ENCODE assay signal across 24 mouse cellular contexts in genomic region chr10:58802391-58802790, GRCm38 (mm10). TPM values are rescaled to one million over a fixed set of nuclear protein-coding genes. Genes with fewer than 3 reads are reported as not detected.
"Had no signal": no experiment of that assay in that cellular context is flagged by ENCODE, and none has a peak within 500 bp of the region (broad histone marks: within the 10 kb centered on the region; RNA-seq: fewer than 3 reads in every experiment).

No protein-coding gene starts in this region.

- H3K4me2 ChIP-seq: heart, embryonic 11.5 days; heart, embryonic 13.5 days; heart, embryonic 15.5 days; hindbrain, embryonic 13.5 days; hindbrain, embryonic 15.5 days; kidney, embryonic 15.5 days; limb, embryonic 12.5 days; liver, embryonic 11.5 days; liver, embryonic 13.5 days had no signal

- H3K4me1 ChIP-seq: hindbrain, embryonic 13.5 days; kidney, embryonic 15.5 days; limb, embryonic 10.5 days; limb, embryonic 12.5 days; liver, embryonic 13.5 days had no signal

- ATAC-seq: hindbrain, postnatal 0 days; intestine, embryonic 16.5 days had no signal

- H3K36me3 ChIP-seq: heart, embryonic 13.5 days; heart, embryonic 15.5 days; hindbrain, embryonic 13.5 days; hindbrain, embryonic 15.5 days; kidney, embryonic 15.5 days; limb, embryonic 10.5 days; limb, embryonic 12.5 days; liver, embryonic 13.5 days had no signal

- H3K4me3 ChIP-seq: heart, adult 2 months; heart, embryonic 13.5 days; heart, embryonic 15.5 days; hindbrain, embryonic 13.5 days; hindbrain, embryonic 15.5 days; kidney, embryonic 15.5 days; limb, embryonic 10.5 days; limb, embryonic 12.5 days; liver, embryonic 13.5 days had no signal

- H3K9ac ChIP-seq: heart, embryonic 13.5 days; heart, embryonic 15.5 days; hindbrain, embryonic 13.5 days; hindbrain, embryonic 15.5 days; kidney, embryonic 15.5 days; limb, embryonic 12.5 days; liver, embryonic 13.5 days had no signal

- H3K27me3 ChIP-seq: heart, embryonic 15.5 days; hindbrain, embryonic 15.5 days; kidney, embryonic 15.5 days; liver, embryonic 13.5 days had no signal

- H3K27ac ChIP-seq: heart, adult 2 months; heart, embryonic 13.5 days; heart, embryonic 15.5 days; hindbrain, embryonic 13.5 days; hindbrain, embryonic 15.5 days; hindbrain, postnatal 0 days; kidney, embryonic 15.5 days; kidney, postnatal 0 days; limb, embryonic 10.5 days; limb, embryonic 12.5 days; liver, embryonic 13.5 days had no signal

- DNase-seq: gastrocnemius, postnatal 14 days; gastrocnemius, postnatal 36 days; heart, adult 2 months; heart, postnatal 14 days; heart, postnatal 36 days; kidney, adult 11 months; kidney, adult 2 months; kidney, adult 9 months; kidney, postnatal 14 days; kidney, postnatal 36 days; liver; liver, embryonic 13.5 days had no signal

- H3K9me3 ChIP-seq: heart, embryonic 13.5 days; heart, embryonic 15.5 days; hindbrain, embryonic 13.5 days; hindbrain, embryonic 15.5 days; kidney, embryonic 15.5 days; limb, embryonic 10.5 days; limb, embryonic 12.5 days; liver, embryonic 13.5 days had no signal

RNA-seq across cellular contexts. Expression of gene Sh3rf3, which starts 10.8 kb away (rescaled TPM):
- polyA plus RNA-seq: liver, embryonic 11.5 days; liver, embryonic 13.5 days had no signal
